Mouse (Mus musculus): Measurements from ENCODE around the gene Tnfaip6. TPM values are rescaled to one million over a fixed set of nuclear protein-coding genes. Genes with fewer than 3 reads are reported as not detected.

Gene Tnfaip6
- polyA plus RNA-seq, 1 experiment, result 2.8 TPM

DNA sequence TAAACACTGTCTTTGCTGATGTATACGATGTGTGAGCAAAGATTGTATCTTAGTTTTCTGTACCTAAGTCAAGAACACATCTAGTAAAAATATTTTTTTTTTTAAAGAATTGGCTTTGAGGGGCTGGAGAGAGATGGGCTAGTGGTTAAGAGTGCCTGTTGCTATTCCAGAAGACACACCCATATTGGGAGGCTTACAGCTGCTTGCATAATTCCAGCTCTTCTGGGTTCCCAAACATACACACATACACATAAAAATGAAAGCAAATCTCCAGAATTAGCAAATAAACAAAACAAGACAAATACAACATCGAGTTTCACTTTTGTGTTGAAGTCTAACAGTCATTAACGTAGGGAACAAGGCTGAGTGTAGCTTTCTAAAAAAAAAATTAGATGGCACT lies 46.2 kb downstream of the Tnfaip6 start:
- Histone ChIP-seq H3K9ac (ENCODE audit: low read depth, poor library complexity, severe bottlenecking) (no peak overlapping the region), H3K36me3 (ENCODE audit: control insufficient read depth, insufficient read depth, low read length, poor library complexity, severe bottlenecking) (peaks cover 88% of the 10 kb centered on the region)
- TF ChIP-seq EP300 (IDR thresholded peaks at IDR 0.05; ENCODE audit: insufficient read depth, low read depth, low read length), result no peak
- no peak for TF ChIP-seq POLR2A (IDR thresholded peaks at IDR 0.05; ENCODE audit: insufficient read depth, low read length)
- TF ChIP-seq CTCF (IDR thresholded peaks at IDR 0.05; ENCODE audit: low read depth, low read length), result no peak

DNA sequence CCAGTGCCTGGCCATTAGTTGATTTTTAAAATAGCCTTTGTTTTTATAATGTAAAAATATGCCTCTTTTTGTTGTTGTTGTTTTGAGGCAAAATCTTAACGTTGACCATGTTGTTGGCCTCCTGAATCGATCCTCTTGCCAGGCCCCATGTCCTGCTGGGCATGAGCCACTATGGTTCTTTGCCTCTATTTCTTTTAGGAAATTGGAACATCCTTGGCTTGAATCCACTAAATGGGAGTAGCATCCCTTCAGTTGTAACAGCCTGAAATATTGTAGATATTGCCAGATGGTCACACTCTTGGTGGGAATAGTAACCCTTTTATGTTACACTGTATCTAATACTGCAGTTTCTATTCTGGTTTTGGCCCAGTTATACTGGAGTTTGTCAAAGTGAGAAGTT lies 46.8 kb downstream of the Tnfaip6 start:
- Histone ChIP-seq H3K4me1 (ENCODE audit: control insufficient read depth, insufficient read depth, low read length) (no peaks in the 10 kb centered on the region), H3K9ac (ENCODE audit: low read depth, poor library complexity, severe bottlenecking) (no peak overlapping the region), H3K27ac (ENCODE audit: insufficient read depth, low read length) (no peak overlapping the region), H3K27me3 (ENCODE audit: control insufficient read depth, insufficient read depth, low read length, poor library complexity, severe bottlenecking) (no peaks in the 10 kb centered on the region), H3K36me3 (ENCODE audit: control insufficient read depth, insufficient read depth, low read length, poor library complexity, severe bottlenecking) (peaks cover 87% of the 10 kb centered on the region), H3K4me3 (ENCODE audit: low read depth, low read length) (no peak overlapping the region), H3K9me3 (replicated peaks; ENCODE audit: control insufficient read depth, insufficient read depth, low read length, poor library complexity, severe bottlenecking) (no peaks in the 10 kb centered on the region)
- no peak for TF ChIP-seq EP300 (IDR thresholded peaks at IDR 0.05; ENCODE audit: insufficient read depth, low read depth, low read length)
- no peak for TF ChIP-seq CTCF (IDR thresholded peaks at IDR 0.05; ENCODE audit: low read depth, low read length)
- no peak for TF ChIP-seq POLR2A (IDR thresholded peaks at IDR 0.05; ENCODE audit: insufficient read depth, low read length)

More for the DNA sequence above, 46.2 kb downstream of the Tnfaip6 start:
- Histone ChIP-seq H3K27ac (ENCODE audit: insufficient read depth, low read length) (no peak overlapping the region), H3K4me1 (ENCODE audit: control insufficient read depth, insufficient read depth, low read length) (no peaks in the 10 kb centered on the region), H3K9me3 (replicated peaks; ENCODE audit: control insufficient read depth, insufficient read depth, low read length, poor library complexity, severe bottlenecking) (no peaks in the 10 kb centered on the region), H3K4me3 (ENCODE audit: low read depth, low read length) (no peak overlapping the region), H3K27me3 (ENCODE audit: control insufficient read depth, insufficient read depth, low read length, poor library complexity, severe bottlenecking) (no peaks in the 10 kb centered on the region)

Other genes with a start within 250 kb of the Tnfaip6 start
- 4.3 and 4.8 TPM in 2 replicates for gene Rbm43, start 102.8 kb upstream of the Tnfaip6 start, polyA plus RNA-seq (2011; ENCODE audit: insufficient read depth, insufficient read length, low read depth, missing spikeins)
- 3.6 and 4.5 TPM in 2 replicates for gene Nmi, start 64.5 kb upstream of the Tnfaip6 start, polyA plus RNA-seq (2011; ENCODE audit: insufficient read depth, insufficient read length, low read depth, missing spikeins)
- 237 and 249 TPM in 2 replicates for gene Rif1, start 34.8 kb downstream of the Tnfaip6 start, polyA plus RNA-seq (2011; ENCODE audit: insufficient read depth, insufficient read length, low read depth, missing spikeins)

Measured in ES-Bruce4 (cell line).